Mouse (Mus musculus): ENCODE measurements around the gene Art5.

GRCm38 (mm10) chr7:102106700-102107141 lies 2.6 kb downstream of the Art5 start:
- TF ChIP-seq POLR2A (IDR thresholded peaks at IDR 0.05; ENCODE audit: control insufficient read depth, extremely low read depth, insufficient read depth, low read length, poor library complexity) (peak; percentile 55; the same call in 1 of the 2 replicates), CTCF (IDR thresholded peaks at IDR 0.05; ENCODE audit: borderline replicate concordance, control insufficient read depth, extremely low read depth, insufficient read depth, low read length, poor library complexity) (peak; percentile 40; the same call in 1 of the 2 replicates)

Data from thymus, adult 2 months (tissue).